Mouse (Mus musculus): Measurements from ENCODE around the gene Gm17606.
A peak's percentile ranks its signal among the peaks of the same experiment; 100 is the strongest.

Gm17606 gene

DNA sequence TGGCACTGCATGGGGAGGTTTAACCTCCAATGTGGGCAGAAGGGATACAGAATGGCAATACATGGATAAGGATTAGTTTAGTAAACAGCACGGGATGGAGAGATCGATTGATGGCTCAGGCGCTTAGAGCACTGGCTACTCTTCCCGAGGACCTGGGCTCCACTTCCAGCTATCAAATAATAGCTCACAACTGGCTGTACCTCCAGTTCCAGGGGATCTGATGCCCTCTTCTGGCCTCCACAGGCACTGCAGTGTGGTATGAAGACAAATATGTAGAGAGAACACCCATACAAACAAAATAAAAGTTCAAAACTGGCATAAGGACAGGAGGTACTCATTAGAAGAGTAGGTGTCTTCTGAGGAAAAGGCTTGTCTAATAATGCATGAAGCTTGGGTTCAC, 28.6 kb downstream of the Gm17606 start:
- peak; percentile 70 for DNase-seq

GRCm38 (mm10) chr14:54674317-54674716, 33.6 kb downstream of the Gm17606 start:
- DNase-seq: peak; percentile 27

GRCm38 (mm10) chr14:54676290-54676689, 35.5 kb downstream of the Gm17606 start:
- DNase-seq: no peak

GRCm38 (mm10) chr14:54678657-54679304, 38.0 kb downstream of the Gm17606 start:
- DNase-seq: no peak

- no peak for DNase-seq
Measured at GRCm38 (mm10) chr14:54682396-54682795, 41.6 kb downstream of the Gm17606 start.

- no peak for DNase-seq
Measured at GRCm38 (mm10) chr14:54685471-54685870, 44.7 kb downstream of the Gm17606 start.

- DNase-seq: peak; percentile 88
Measured at GRCm38 (mm10) chr14:54686063-54686521, 45.3 kb downstream of the Gm17606 start, which contains the start of gene 1700123O20Rik. Gene 1700123O20Rik (plus strand): TSS chr14:54686216.

GRCm38 (mm10) chr14:54686522-54687143, 45.9 kb downstream of the Gm17606 start, which contains the start of gene Acin1:
Gene Acin1 (minus strand): TSS chr14:54686931.
- DNase-seq: peak; percentile 100

DNA sequence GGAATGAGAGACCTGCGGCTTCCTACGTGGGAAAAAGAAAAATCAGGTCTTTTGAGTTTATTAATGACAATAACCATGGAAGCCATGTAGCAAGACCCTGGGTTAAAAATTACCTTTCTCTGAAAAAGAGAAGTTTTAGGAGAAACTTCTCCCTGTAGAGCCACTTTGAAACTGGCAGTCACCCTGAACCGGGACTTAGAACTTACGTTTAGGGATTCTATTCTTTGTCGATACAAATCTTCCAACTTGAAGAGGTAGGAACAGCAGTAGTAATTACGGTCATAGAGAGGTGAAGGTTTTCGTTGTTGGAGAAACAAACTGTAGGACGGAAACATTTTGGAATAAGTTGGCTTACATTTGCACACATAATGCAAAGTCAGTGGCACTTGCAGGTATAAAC, 46.5 kb downstream of the Gm17606 start:
- no peak for DNase-seq

DNA sequence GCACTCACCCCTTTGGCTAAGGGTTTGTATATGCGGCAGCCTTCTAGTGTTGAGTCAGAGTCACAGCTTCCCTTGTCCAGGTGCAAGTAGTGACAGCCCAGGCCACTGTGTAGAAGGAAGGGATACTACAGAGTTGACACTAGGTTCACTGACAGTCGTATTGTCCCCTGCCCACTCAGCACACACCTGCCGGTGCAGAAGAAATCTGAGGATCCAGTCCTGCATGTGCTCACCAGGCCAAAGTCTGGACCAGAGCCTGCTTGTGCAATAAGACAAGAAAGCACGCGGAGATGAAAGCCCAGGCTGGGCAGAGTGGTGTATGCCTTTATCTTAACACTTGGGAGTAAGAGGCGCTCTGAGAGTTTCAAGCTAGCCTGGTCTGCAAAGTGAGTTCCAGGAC, 54.3 kb downstream of the Gm17606 start:
- DNase-seq: no peak

- no peak for DNase-seq
Measured at GRCm38 (mm10) chr14:54696752-54697151, 56.0 kb downstream of the Gm17606 start.
